Mouse (Mus musculus): Measurements from ENCODE around the gene Kmt2b. TPM values are rescaled to one million over a fixed set of nuclear protein-coding genes. Genes with fewer than 3 reads are reported as not detected.

Gene Kmt2b
- polyA plus RNA-seq, 1 experiment from 2014 or later, result 4.2 TPM

DNA sequence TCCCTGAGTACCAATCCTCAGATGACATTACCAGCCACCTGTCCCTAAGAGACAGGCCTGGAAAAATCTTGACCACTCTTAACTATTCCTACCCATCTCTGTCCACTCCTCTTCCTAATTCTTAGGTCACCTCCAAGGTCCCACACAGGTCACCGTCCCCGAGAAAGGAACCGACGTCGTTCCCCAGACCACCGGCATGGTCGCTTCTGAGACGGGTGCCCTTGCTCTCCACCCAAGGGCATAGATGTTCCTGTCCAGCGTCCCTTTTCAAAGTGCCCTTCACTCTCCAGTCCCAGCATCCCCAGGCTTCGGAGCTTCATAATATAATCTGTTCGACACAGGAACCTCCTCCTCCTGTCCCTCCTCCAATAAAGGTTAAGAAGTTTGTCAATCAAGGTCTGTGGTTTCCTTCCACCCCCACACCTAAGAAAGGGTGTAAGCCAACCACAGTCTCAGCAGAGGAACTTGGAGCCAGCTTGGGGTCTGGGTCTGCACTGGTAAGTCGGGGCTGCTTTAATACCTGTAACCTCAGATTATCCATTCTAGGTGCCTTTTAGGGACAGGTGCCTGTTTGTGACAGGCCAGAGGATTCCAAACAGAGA is 23.5 kb downstream of the Kmt2b start, which contains the start of gene Igflr1:
Gene Igflr1, plus strand, starts transcription at position 458 of the 602 bp plus-strand sequence.
- Histone ChIP-seq H3K27me3 (ENCODE audit: control insufficient read depth, insufficient read depth, low read length) (no peaks in the 10 kb centered on the region), H3K4me2 (ENCODE audit: low read depth, low read length) (no peak within 1 kb of the TSS), H3K27ac (ENCODE audit: low read length) (no peak within 1 kb of the TSS), H3K4me3 (ENCODE audit: low read length) (no peak within 1 kb of the TSS), H3K4me1 (ENCODE audit: control insufficient read depth, insufficient read depth, low read length) (peaks cover 8% of the 10 kb centered on the region), H3K9me3 (replicated peaks; ENCODE audit: control insufficient read depth, low read length) (no peaks in the 10 kb centered on the region), H3K9ac (ENCODE audit: low read length) (no peak within 1 kb of the TSS), H3K36me3 (ENCODE audit: control insufficient read depth, insufficient read depth) (peaks cover 39% of the 10 kb centered on the region)
- WGBS, result 91% methylated on average over 12 of the region's 12 CpGs
- ATAC-seq (replicated peaks; ENCODE audit: extremely low read depth, insufficient read depth, low FRiP score), result no peak

DNA sequence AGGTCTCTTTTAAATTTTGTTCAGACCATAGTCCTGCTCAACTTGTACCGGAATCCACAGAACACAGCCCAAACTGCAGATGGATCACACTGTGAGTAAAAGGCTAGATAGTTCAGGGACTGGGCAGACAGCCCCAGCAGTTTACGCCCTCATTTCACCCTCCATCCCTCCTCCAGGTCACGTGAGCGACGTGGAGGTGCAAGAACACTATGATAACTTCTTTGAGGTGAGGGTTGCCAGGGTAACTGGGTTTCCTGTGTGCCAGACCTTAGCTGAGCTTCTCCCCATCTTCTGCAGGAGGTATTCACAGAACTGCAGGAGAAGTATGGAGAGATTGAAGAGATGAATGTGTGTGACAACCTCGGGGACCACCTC is 24.6 kb downstream of the Kmt2b start:
- no peaks in the 10 kb centered on the region for H3K27me3 ChIP-seq (ENCODE audit: control insufficient read depth, insufficient read depth, low read length)
- H3K4me1 ChIP-seq (ENCODE audit: control insufficient read depth, insufficient read depth, low read length), result peaks cover 9% of the 10 kb centered on the region
- H3K9ac ChIP-seq (ENCODE audit: low read length), result peak overlapping the region; percentile 92
- 21% methylated on average over 6 of the region's 6 CpGs for WGBS
- H3K9me3 ChIP-seq (replicated peaks; ENCODE audit: control insufficient read depth, low read length), result no peaks in the 10 kb centered on the region
- H3K4me2 ChIP-seq (ENCODE audit: low read depth, low read length), result peak overlapping the region; percentile 79
- H3K4me3 ChIP-seq (ENCODE audit: low read length), result peak overlapping the region; percentile 95
- peaks cover 27% of the 10 kb centered on the region for H3K36me3 ChIP-seq (ENCODE audit: control insufficient read depth, insufficient read depth)
- no peak for ATAC-seq (replicated peaks; ENCODE audit: extremely low read depth, insufficient read depth, low FRiP score)
- peak overlapping the region; percentile 99 for H3K27ac ChIP-seq (ENCODE audit: low read length)

DNA sequence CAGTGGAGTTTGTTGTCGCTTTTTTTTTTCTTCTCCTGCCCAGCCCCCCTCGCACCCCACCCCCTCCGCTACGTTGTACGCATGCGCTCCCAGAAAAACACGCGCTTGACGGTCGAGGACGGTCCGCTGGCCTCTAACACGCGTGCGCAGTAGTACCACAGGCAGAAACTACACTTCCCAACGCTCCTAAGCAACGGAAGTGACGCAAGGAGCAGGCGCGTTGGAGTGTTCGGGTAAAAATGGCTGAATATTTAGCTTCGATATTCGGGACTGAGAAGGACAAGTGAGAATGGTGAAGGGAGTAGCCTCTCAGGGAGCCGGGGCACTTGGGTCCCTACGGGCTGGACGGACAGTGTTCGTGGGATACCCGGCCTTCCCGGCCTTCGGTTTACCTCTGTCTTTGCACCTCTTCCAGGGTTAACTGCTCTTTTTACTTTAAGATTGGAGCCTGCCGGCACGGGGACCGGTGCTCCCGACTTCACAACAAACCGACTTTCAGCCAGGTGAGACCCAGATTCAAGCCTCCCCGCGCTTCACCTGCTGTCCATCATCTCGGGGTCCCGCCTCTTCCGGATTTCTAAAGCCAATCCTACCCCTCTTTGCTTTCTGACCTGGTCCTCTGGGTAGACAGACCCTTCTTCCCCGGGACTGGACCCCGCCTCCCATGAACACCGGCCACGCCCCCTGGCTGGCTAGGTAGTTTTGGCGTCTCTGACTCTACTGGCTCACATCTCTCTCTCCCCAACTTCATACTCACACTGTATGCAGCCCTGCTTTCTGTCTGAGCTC is 25.2 kb downstream of the Kmt2b start, which contains the start of the genes U2af1l4, Gm49396 and Psenen:
Gene U2af1l4, plus strand, starts transcription at position 185 of the 789 bp plus-strand sequence.
Gene Gm49396, plus strand, starts transcription at position 228 of the 789 bp plus-strand sequence.
Gene Psenen, minus strand, starts transcription at position 511 of the 789 bp plus-strand sequence.
- under 1% methylated on average over 45 of the region's 45 CpGs for WGBS
- Histone ChIP-seq H3K27ac (ENCODE audit: low read length) (peak within 1 kb of the TSS; percentile 99), H3K36me3 (ENCODE audit: control insufficient read depth, insufficient read depth) (peaks cover 21% of the 10 kb centered on the region), H3K4me1 (ENCODE audit: control insufficient read depth, insufficient read depth, low read length) (peaks cover 15% of the 10 kb centered on the region), H3K4me2 (ENCODE audit: low read depth, low read length) (peak within 1 kb of the TSS; percentile 89), H3K9me3 (replicated peaks; ENCODE audit: control insufficient read depth, low read length) (no peaks in the 10 kb centered on the region), H3K27me3 (ENCODE audit: control insufficient read depth, insufficient read depth, low read length) (no peaks in the 10 kb centered on the region), H3K9ac (ENCODE audit: low read length) (peak within 1 kb of the TSS; percentile 92), H3K4me3 (ENCODE audit: low read length) (peak within 1 kb of the TSS; percentile 95)
- peak; percentile 85 for ATAC-seq (replicated peaks; ENCODE audit: extremely low read depth, insufficient read depth, low FRiP score)

GRCm38 (mm10) chr7:30562526-30563116 is 25.9 kb downstream of the Kmt2b start:
- peak overlapping the region; percentile 95 for H3K4me3 ChIP-seq (ENCODE audit: low read length)
- H3K27me3 ChIP-seq (ENCODE audit: control insufficient read depth, insufficient read depth, low read length), result no peaks in the 10 kb centered on the region
- ATAC-seq (replicated peaks; ENCODE audit: extremely low read depth, insufficient read depth, low FRiP score), result no peak
- peak overlapping the region; percentile 89 for H3K4me2 ChIP-seq (ENCODE audit: low read depth, low read length)
- WGBS, result under 1% methylated on average over 27 of the region's 27 CpGs
- no peaks in the 10 kb centered on the region for H3K9me3 ChIP-seq (replicated peaks; ENCODE audit: control insufficient read depth, low read length)
- peaks cover 17% of the 10 kb centered on the region for H3K36me3 ChIP-seq (ENCODE audit: control insufficient read depth, insufficient read depth)
- peak overlapping the region; percentile 76 for H3K9ac ChIP-seq (ENCODE audit: low read length)
- H3K27ac ChIP-seq (ENCODE audit: low read length), result peak overlapping the region; percentile 99
- peaks cover 19% of the 10 kb centered on the region for H3K4me1 ChIP-seq (ENCODE audit: control insufficient read depth, insufficient read depth, low read length)

DNA sequence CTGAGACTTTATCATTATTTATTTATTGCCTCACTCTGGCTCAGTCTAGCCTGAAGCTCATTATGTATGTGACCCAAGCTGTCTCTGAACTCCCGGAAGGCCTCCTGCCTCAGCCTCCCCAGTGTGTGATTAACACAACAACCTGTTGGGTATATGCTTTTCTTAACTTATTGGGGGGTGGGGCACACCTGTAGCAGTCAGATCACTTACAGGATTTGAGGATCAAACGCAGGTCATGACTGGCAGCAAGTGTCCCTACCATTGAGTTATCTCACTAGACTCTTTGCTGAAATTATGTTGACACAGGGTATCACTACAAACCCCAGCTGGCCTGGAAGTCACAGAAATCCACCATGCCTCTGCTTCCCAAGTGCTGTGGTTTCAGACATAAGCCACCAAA is 28.2 kb downstream of the Kmt2b start:
- H3K36me3 ChIP-seq (ENCODE audit: control insufficient read depth, insufficient read depth), result peaks cover 24% of the 10 kb centered on the region
- H3K9ac ChIP-seq (ENCODE audit: low read length), result peak overlapping the region; percentile 67
- no peak overlapping the region for H3K4me3 ChIP-seq (ENCODE audit: low read length)
- WGBS, result 63% methylated on average over 2 of the region's 2 CpGs
- H3K27me3 ChIP-seq (ENCODE audit: control insufficient read depth, insufficient read depth, low read length), result no peaks in the 10 kb centered on the region
- peaks cover 19% of the 10 kb centered on the region for H3K4me1 ChIP-seq (ENCODE audit: control insufficient read depth, insufficient read depth, low read length)
- no peak for ATAC-seq (replicated peaks; ENCODE audit: extremely low read depth, insufficient read depth, low FRiP score)
- H3K9me3 ChIP-seq (replicated peaks; ENCODE audit: control insufficient read depth, low read length), result no peaks in the 10 kb centered on the region
- H3K4me2 ChIP-seq (ENCODE audit: low read depth, low read length), result peak overlapping the region; percentile 99; the same call in 1 of the 2 replicates
- peak overlapping the region; percentile 65 for H3K27ac ChIP-seq (ENCODE audit: low read length)

- H3K27me3 ChIP-seq (ENCODE audit: control insufficient read depth, insufficient read depth, low read length), result no peaks in the 10 kb centered on the region
- under 1% methylated on average over 20 of the region's 20 CpGs for WGBS
- peak within 1 kb of the TSS; percentile 86 for H3K9ac ChIP-seq (ENCODE audit: low read length)
- peaks cover 30% of the 10 kb centered on the region for H3K36me3 ChIP-seq (ENCODE audit: control insufficient read depth, insufficient read depth)
- H3K9me3 ChIP-seq (replicated peaks; ENCODE audit: control insufficient read depth, low read length), result no peaks in the 10 kb centered on the region
- H3K27ac ChIP-seq (ENCODE audit: low read length), result peak within 1 kb of the TSS; percentile 81
- peak within 1 kb of the TSS; percentile 82 for H3K4me3 ChIP-seq (ENCODE audit: low read length)
- H3K4me2 ChIP-seq (ENCODE audit: low read depth, low read length), result peak within 1 kb of the TSS; percentile 99
- peak; percentile 83 for ATAC-seq (replicated peaks; ENCODE audit: extremely low read depth, insufficient read depth, low FRiP score)
- peaks cover 19% of the 10 kb centered on the region for H3K4me1 ChIP-seq (ENCODE audit: control insufficient read depth, insufficient read depth, low read length)
Measured at GRCm38 (mm10) chr7:30559443-30559954, 29.0 kb downstream of the Kmt2b start, which contains the start of gene Lin37. Gene Lin37 (minus strand): TSS chr7:30559838.

- H3K4me1 ChIP-seq (ENCODE audit: control insufficient read depth, insufficient read depth, low read length), result peaks cover 22% of the 10 kb centered on the region
- H3K27ac ChIP-seq (ENCODE audit: low read length), result peak overlapping the region; percentile 81
- no peaks in the 10 kb centered on the region for H3K9me3 ChIP-seq (replicated peaks; ENCODE audit: control insufficient read depth, low read length)
- peak overlapping the region; percentile 99 for H3K4me2 ChIP-seq (ENCODE audit: low read depth, low read length)
- H3K9ac ChIP-seq (ENCODE audit: low read length), result peak overlapping the region; percentile 86
- no peaks in the 10 kb centered on the region for H3K27me3 ChIP-seq (ENCODE audit: control insufficient read depth, insufficient read depth, low read length)
- no peak for ATAC-seq (replicated peaks; ENCODE audit: extremely low read depth, insufficient read depth, low FRiP score)
- peaks cover 33% of the 10 kb centered on the region for H3K36me3 ChIP-seq (ENCODE audit: control insufficient read depth, insufficient read depth)
- WGBS, result 11% methylated on average over 12 of the region's 12 CpGs
- peak overlapping the region; percentile 82 for H3K4me3 ChIP-seq (ENCODE audit: low read length)
Measured at GRCm38 (mm10) chr7:30558656-30559442, 29.7 kb downstream of the Kmt2b start.

- WGBS, result 83% methylated on average over 13 of the region's 13 CpGs
- Histone ChIP-seq H3K27me3 (ENCODE audit: control insufficient read depth, insufficient read depth, low read length) (no peaks in the 10 kb centered on the region), H3K36me3 (ENCODE audit: control insufficient read depth, insufficient read depth) (peaks cover 33% of the 10 kb centered on the region), H3K9me3 (replicated peaks; ENCODE audit: control insufficient read depth, low read length) (no peaks in the 10 kb centered on the region), H3K4me1 (ENCODE audit: control insufficient read depth, insufficient read depth, low read length) (peaks cover 25% of the 10 kb centered on the region), H3K9ac (ENCODE audit: low read length) (peak overlapping the region; percentile 86; the same call in 1 of the 2 replicates), H3K4me2 (ENCODE audit: low read depth, low read length) (peak overlapping the region; percentile 99), H3K4me3 (ENCODE audit: low read length) (no peak overlapping the region; the same call in 1 of the 2 replicates), H3K27ac (ENCODE audit: low read length) (no peak overlapping the region)
- no peak for ATAC-seq (replicated peaks; ENCODE audit: extremely low read depth, insufficient read depth, low FRiP score)
Measured at GRCm38 (mm10) chr7:30557901-30558514, 30.5 kb downstream of the Kmt2b start.

All from heart, embryonic 16.5 days (tissue).